Mouse (Mus musculus): ENCODE results near the gene Ephb6. TPM values are rescaled to one million over a fixed set of nuclear protein-coding genes. Genes with fewer than 3 reads are reported as not detected.

The Ephb6 gene
- total and polyA plus RNA-seq, 2 experiments, result 0.46 to 0.88 TPM

GRCm38 (mm10) chr6:41641173-41641866 is 36.0 kb downstream of the Ephb6 start:
- TF ChIP-seq POLR2A (IDR thresholded peaks at IDR 0.05; ENCODE audit: extremely low read depth, insufficient read depth, low read length) (no peak), CTCF (IDR thresholded peaks at IDR 0.05; ENCODE audit: low read depth, low read length) (no peak)
- no peak for DNase-seq (ENCODE audit: extremely low read depth, low read depth, low spot score)
- Histone ChIP-seq H3K9ac (ENCODE audit: low read depth, low read length) (no peak overlapping the region), H3K4me3 (ENCODE audit: insufficient read depth, low read depth, low read length) (no peak overlapping the region), H3K27ac (replicated peaks; ENCODE audit: insufficient read depth, low read depth, low read length) (no peak overlapping the region), H3K36me3 (ENCODE audit: control insufficient read depth, insufficient read depth, low read length) (no peaks in the 10 kb centered on the region), H3K79me2 (ENCODE audit: control insufficient read depth, insufficient read depth, low read length) (no peaks in the 10 kb centered on the region), H3K4me1 (ENCODE audit: control insufficient read depth, insufficient read depth, low read length) (no peaks in the 10 kb centered on the region), H3K27me3 (ENCODE audit: control insufficient read depth, insufficient read depth, low read length) (no peaks in the 10 kb centered on the region)
- WGBS, result 66% methylated on average over 6 of the region's 6 CpGs

GRCm38 (mm10) chr6:41642765-41643164 is 37.5 kb downstream of the Ephb6 start:
- no peak overlapping the region for H3K4me3 ChIP-seq (ENCODE audit: insufficient read depth, low read depth, low read length)
- no peaks in the 10 kb centered on the region for H3K4me1 ChIP-seq (ENCODE audit: control insufficient read depth, insufficient read depth, low read length)
- no peak overlapping the region for H3K27ac ChIP-seq (replicated peaks; ENCODE audit: insufficient read depth, low read depth, low read length)
- H3K27me3 ChIP-seq (ENCODE audit: control insufficient read depth, insufficient read depth, low read length), result no peaks in the 10 kb centered on the region
- no peaks in the 10 kb centered on the region for H3K79me2 ChIP-seq (ENCODE audit: control insufficient read depth, insufficient read depth, low read length)
- H3K36me3 ChIP-seq (ENCODE audit: control insufficient read depth, insufficient read depth, low read length), result no peaks in the 10 kb centered on the region
- WGBS, result 81% methylated on average over 4 of the region's 4 CpGs
- no peak for DNase-seq (ENCODE audit: extremely low read depth, low read depth, low spot score)
- TF ChIP-seq POLR2A (IDR thresholded peaks at IDR 0.05; ENCODE audit: extremely low read depth, insufficient read depth, low read length), result no peak
- no peak overlapping the region for H3K9ac ChIP-seq (ENCODE audit: low read depth, low read length)

DNA sequence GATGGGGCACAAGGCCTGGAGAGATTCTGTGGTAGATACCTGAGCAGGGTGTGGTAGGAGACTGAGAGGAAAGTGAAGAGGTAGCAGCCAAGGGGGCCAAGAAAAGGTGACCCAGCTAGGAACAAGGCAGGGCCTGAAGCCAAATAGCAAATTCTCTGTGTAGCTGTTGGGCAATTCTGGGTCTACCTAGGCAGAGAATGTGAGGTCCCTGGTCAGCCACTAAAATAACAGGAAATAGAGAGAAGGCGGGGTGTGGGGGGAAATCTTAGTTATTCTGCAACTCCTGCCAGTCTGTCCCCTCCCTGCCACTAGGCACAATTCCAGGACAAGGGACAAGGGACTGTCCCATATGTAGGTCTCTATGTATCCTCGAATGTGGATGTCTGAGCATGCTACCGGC is 37.9 kb downstream of the Ephb6 start:
- no peak for DNase-seq (ENCODE audit: extremely low read depth, low read depth, low spot score)
- 61% methylated on average over 3 of the region's 3 CpGs for WGBS
- no peaks in the 10 kb centered on the region for H3K36me3 ChIP-seq (ENCODE audit: control insufficient read depth, insufficient read depth, low read length)
- H3K4me1 ChIP-seq (ENCODE audit: control insufficient read depth, insufficient read depth, low read length), result no peaks in the 10 kb centered on the region
- no peak for TF ChIP-seq CTCF (IDR thresholded peaks at IDR 0.05; ENCODE audit: low read depth, low read length)
- no peak for TF ChIP-seq POLR2A (IDR thresholded peaks at IDR 0.05; ENCODE audit: extremely low read depth, insufficient read depth, low read length)
- no peaks in the 10 kb centered on the region for H3K79me2 ChIP-seq (ENCODE audit: control insufficient read depth, insufficient read depth, low read length)
- H3K9ac ChIP-seq (ENCODE audit: low read depth, low read length), result no peak overlapping the region
- no peaks in the 10 kb centered on the region for H3K27me3 ChIP-seq (ENCODE audit: control insufficient read depth, insufficient read depth, low read length)
- H3K27ac ChIP-seq (replicated peaks; ENCODE audit: insufficient read depth, low read depth, low read length), result no peak overlapping the region
- no peak overlapping the region for H3K4me3 ChIP-seq (ENCODE audit: insufficient read depth, low read depth, low read length)

- TF ChIP-seq CTCF (IDR thresholded peaks at IDR 0.05; ENCODE audit: low read depth, low read length) (no peak), POLR2A (IDR thresholded peaks at IDR 0.05; ENCODE audit: extremely low read depth, insufficient read depth, low read length) (no peak)
- no peaks in the 10 kb centered on the region for H3K27me3 ChIP-seq (ENCODE audit: control insufficient read depth, insufficient read depth, low read length)
- no peak overlapping the region for H3K9ac ChIP-seq (ENCODE audit: low read depth, low read length)
- H3K79me2 ChIP-seq (ENCODE audit: control insufficient read depth, insufficient read depth, low read length), result no peaks in the 10 kb centered on the region
- no peaks in the 10 kb centered on the region for H3K36me3 ChIP-seq (ENCODE audit: control insufficient read depth, insufficient read depth, low read length)
- H3K4me1 ChIP-seq (ENCODE audit: control insufficient read depth, insufficient read depth, low read length), result no peaks in the 10 kb centered on the region
- WGBS, result 86% methylated on average over 3 of the region's 3 CpGs
- H3K4me3 ChIP-seq (ENCODE audit: insufficient read depth, low read depth, low read length), result no peak overlapping the region
- no peak overlapping the region for H3K27ac ChIP-seq (replicated peaks; ENCODE audit: insufficient read depth, low read depth, low read length)
- no peak for DNase-seq (ENCODE audit: extremely low read depth, low read depth, low spot score)
These were observed 40.9 kb downstream of the Ephb6 start for GRCm38 (mm10) chr6:41646220-41646619.

DNA sequence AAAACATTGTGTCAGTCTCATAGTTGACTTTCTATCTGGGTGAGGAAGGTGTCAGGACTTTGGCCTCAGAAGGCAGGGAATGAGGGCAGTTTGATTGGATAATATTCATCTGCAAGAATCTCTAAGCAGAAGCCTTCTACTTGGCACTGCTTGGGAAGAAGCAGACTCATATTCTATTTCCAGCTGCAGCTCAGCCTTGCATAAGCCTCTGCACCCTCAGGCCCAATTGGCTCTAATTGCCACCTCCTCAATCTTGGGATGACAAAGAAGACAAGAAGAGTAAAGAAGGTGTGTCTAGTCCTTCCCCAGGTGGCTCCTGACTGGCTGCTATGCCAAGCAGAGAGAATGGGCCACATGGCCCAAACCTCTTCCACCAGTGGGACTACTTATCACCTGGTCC is 41.4 kb downstream of the Ephb6 start:
- Histone ChIP-seq H3K9ac (ENCODE audit: low read depth, low read length) (no peak overlapping the region), H3K36me3 (ENCODE audit: control insufficient read depth, insufficient read depth, low read length) (no peaks in the 10 kb centered on the region), H3K4me1 (ENCODE audit: control insufficient read depth, insufficient read depth, low read length) (no peaks in the 10 kb centered on the region), H3K27ac (replicated peaks; ENCODE audit: insufficient read depth, low read depth, low read length) (no peak overlapping the region), H3K4me3 (ENCODE audit: insufficient read depth, low read depth, low read length) (no peak overlapping the region), H3K27me3 (ENCODE audit: control insufficient read depth, insufficient read depth, low read length) (no peaks in the 10 kb centered on the region), H3K79me2 (ENCODE audit: control insufficient read depth, insufficient read depth, low read length) (no peaks in the 10 kb centered on the region)
- TF ChIP-seq CTCF (IDR thresholded peaks at IDR 0.05; ENCODE audit: low read depth, low read length), result no peak
- no peak for TF ChIP-seq POLR2A (IDR thresholded peaks at IDR 0.05; ENCODE audit: extremely low read depth, insufficient read depth, low read length)
- DNase-seq (ENCODE audit: extremely low read depth, low read depth, low spot score), result no peak

GRCm38 (mm10) chr6:41653173-41653572 is 47.9 kb downstream of the Ephb6 start:
- Histone ChIP-seq H3K9ac (ENCODE audit: low read depth, low read length) (no peak overlapping the region), H3K4me1 (ENCODE audit: control insufficient read depth, insufficient read depth, low read length) (no peaks in the 10 kb centered on the region), H3K79me2 (ENCODE audit: control insufficient read depth, insufficient read depth, low read length) (no peaks in the 10 kb centered on the region), H3K4me3 (ENCODE audit: insufficient read depth, low read depth, low read length) (no peak overlapping the region), H3K27ac (replicated peaks; ENCODE audit: insufficient read depth, low read depth, low read length) (no peak overlapping the region), H3K36me3 (ENCODE audit: control insufficient read depth, insufficient read depth, low read length) (no peaks in the 10 kb centered on the region), H3K27me3 (ENCODE audit: control insufficient read depth, insufficient read depth, low read length) (no peaks in the 10 kb centered on the region)
- WGBS, result 88% methylated on average over 5 of the region's 5 CpGs
- no peak for DNase-seq (ENCODE audit: extremely low read depth, low read depth, low spot score)
- TF ChIP-seq POLR2A (IDR thresholded peaks at IDR 0.05; ENCODE audit: extremely low read depth, insufficient read depth, low read length) (no peak), CTCF (IDR thresholded peaks at IDR 0.05; ENCODE audit: low read depth, low read length) (no peak)
